Mouse (Mus musculus): Measurements from ENCODE around the gene Myh10. TPM values are rescaled to one million over a fixed set of nuclear protein-coding genes. Genes with fewer than 3 reads are reported as not detected.

Myh10 gene
- polyA plus RNA-seq, 1 experiment from 2014 or later = 8.0 TPM

DNA sequence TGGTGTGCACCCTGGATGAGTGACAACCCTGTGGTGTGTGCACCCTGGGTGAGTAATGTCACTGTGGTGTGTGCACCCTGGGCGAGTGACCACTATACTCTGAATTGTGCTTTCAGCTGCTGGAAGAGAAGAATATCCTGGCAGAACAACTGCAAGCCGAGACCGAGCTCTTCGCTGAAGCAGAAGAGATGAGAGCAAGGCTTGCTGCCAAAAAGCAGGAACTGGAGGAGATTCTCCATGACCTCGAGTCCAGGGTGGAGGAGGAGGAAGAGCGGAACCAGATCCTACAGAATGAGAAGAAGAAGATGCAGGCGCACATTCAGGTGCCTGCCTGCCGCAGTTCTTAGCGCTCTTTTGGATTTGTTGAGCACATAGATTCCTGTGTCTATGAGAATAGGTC, 95.9 kb downstream of the Myh10 start:
- no peaks in the 10 kb centered on the region for H3K27me3 ChIP-seq (ENCODE audit: insufficient read depth, low read length)
- no peak for ATAC-seq
- no peak for DNase-seq
- H3K36me3 ChIP-seq (replicated peaks; ENCODE audit: insufficient read depth, low read length) = peaks cover 33% of the 10 kb centered on the region
- no peak overlapping the region for H3K4me3 ChIP-seq (ENCODE audit: low read depth, low read length)
- H3K9ac ChIP-seq (replicated peaks) = no peak overlapping the region
- TF ChIP-seq EP300 (IDR thresholded peaks at IDR 0.05; ENCODE audit: low read depth) (no peak), CTCF (IDR thresholded peaks at IDR 0.05; ENCODE audit: low read depth) (no peak)
- no peaks in the 10 kb centered on the region for H3K9me3 ChIP-seq (ENCODE audit: low read length)
- no peak overlapping the region for H3K4me2 ChIP-seq (ENCODE audit: low read depth, low read length)
- WGBS (ENCODE audit: insufficient replicate concordance) = 87% methylated on average over 9 of the region's 9 CpGs
- no peak overlapping the region for H3K27ac ChIP-seq (ENCODE audit: low read depth)
- H3K4me1 ChIP-seq (ENCODE audit: insufficient read depth) = peaks cover 2% of the 10 kb centered on the region; the same call in 1 of the 2 replicates

- no peaks in the 10 kb centered on the region for H3K9me3 ChIP-seq (ENCODE audit: low read length)
- no peak overlapping the region for H3K27ac ChIP-seq (ENCODE audit: low read depth)
- DNase-seq (no peak), ATAC-seq (no peak)
- H3K36me3 ChIP-seq (replicated peaks; ENCODE audit: insufficient read depth, low read length) = peaks cover 30% of the 10 kb centered on the region
- no peak overlapping the region for H3K4me2 ChIP-seq (ENCODE audit: low read depth, low read length)
- TF ChIP-seq EP300 (IDR thresholded peaks at IDR 0.05; ENCODE audit: low read depth) = no peak
- no peak overlapping the region for H3K9ac ChIP-seq (replicated peaks)
- H3K4me1 ChIP-seq (ENCODE audit: insufficient read depth) = peaks cover 2% of the 10 kb centered on the region; the same call in 1 of the 2 replicates
- WGBS (ENCODE audit: insufficient replicate concordance) = 88% methylated on average over 10 of the region's 10 CpGs
- no peak overlapping the region for H3K4me3 ChIP-seq (ENCODE audit: low read depth, low read length)
- H3K27me3 ChIP-seq (ENCODE audit: insufficient read depth, low read length) = no peaks in the 10 kb centered on the region
Observed at GRCm38 (mm10) chr11:68790720-68791119, 99.4 kb downstream of the Myh10 start.

- no peak overlapping the region for H3K4me2 ChIP-seq (ENCODE audit: low read depth, low read length)
- H3K9ac ChIP-seq (replicated peaks) = no peak overlapping the region
- no peak overlapping the region for H3K27ac ChIP-seq (ENCODE audit: low read depth)
- peaks cover 33% of the 10 kb centered on the region for H3K36me3 ChIP-seq (replicated peaks; ENCODE audit: insufficient read depth, low read length)
- H3K9me3 ChIP-seq (ENCODE audit: low read length) = no peaks in the 10 kb centered on the region
- peaks cover 2% of the 10 kb centered on the region; the same call in 1 of the 2 replicates for H3K4me1 ChIP-seq (ENCODE audit: insufficient read depth)
- peak; percentile 76 for ATAC-seq
- H3K27me3 ChIP-seq (ENCODE audit: insufficient read depth, low read length) = no peaks in the 10 kb centered on the region
- H3K4me3 ChIP-seq (ENCODE audit: low read depth, low read length) = no peak overlapping the region
- DNase-seq = peak; percentile 55
- 64% methylated on average over 9 of the region's 9 CpGs for WGBS (ENCODE audit: insufficient replicate concordance)
- no peak for TF ChIP-seq EP300 (IDR thresholded peaks at IDR 0.05; ENCODE audit: low read depth)
Observed at GRCm38 (mm10) chr11:68791794-68792193, 100.4 kb downstream of the Myh10 start.

DNA sequence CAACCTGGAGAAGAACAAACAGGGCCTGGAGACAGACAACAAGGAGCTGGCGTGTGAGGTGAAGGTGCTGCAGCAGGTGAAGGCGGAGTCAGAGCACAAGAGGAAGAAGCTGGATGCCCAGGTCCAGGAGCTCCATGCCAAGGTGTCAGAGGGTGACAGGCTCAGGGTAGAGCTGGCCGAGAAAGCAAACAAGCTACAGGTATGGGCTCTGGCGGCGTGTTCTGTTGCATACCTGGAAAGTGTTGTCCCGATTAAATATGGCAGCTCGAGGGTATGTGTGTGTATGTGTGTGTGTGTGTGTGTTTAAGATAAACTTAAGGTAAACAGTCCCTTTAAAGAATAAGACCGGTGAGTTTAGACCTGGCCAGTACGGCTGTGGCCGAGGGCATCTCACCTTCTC, 106.9 kb downstream of the Myh10 start:
- 84% methylated on average over 10 of the region's 10 CpGs for WGBS (ENCODE audit: insufficient replicate concordance)
- no peak overlapping the region for H3K4me2 ChIP-seq (ENCODE audit: low read depth, low read length)
- H3K9ac ChIP-seq (replicated peaks) = no peak overlapping the region
- no peaks in the 10 kb centered on the region for H3K27me3 ChIP-seq (ENCODE audit: insufficient read depth, low read length)
- ATAC-seq = no peak
- no peaks in the 10 kb centered on the region for H3K9me3 ChIP-seq (ENCODE audit: low read length)
- no peak overlapping the region for H3K27ac ChIP-seq (ENCODE audit: low read depth)
- DNase-seq = no peak
- H3K4me3 ChIP-seq (ENCODE audit: low read depth, low read length) = no peak overlapping the region
- no peak for TF ChIP-seq CTCF (IDR thresholded peaks at IDR 0.05; ENCODE audit: low read depth)
- no peak for TF ChIP-seq EP300 (IDR thresholded peaks at IDR 0.05; ENCODE audit: low read depth)
- H3K4me1 ChIP-seq (ENCODE audit: insufficient read depth) = no peaks in the 10 kb centered on the region
- peaks cover 36% of the 10 kb centered on the region for H3K36me3 ChIP-seq (replicated peaks; ENCODE audit: insufficient read depth, low read length)

GRCm38 (mm10) chr11:68805148-68805547, 113.8 kb downstream of the Myh10 start:
- no peak for DNase-seq
- Histone ChIP-seq H3K4me1 (ENCODE audit: insufficient read depth) (no peaks in the 10 kb centered on the region), H3K4me3 (ENCODE audit: low read depth, low read length) (no peak overlapping the region), H3K27ac (ENCODE audit: low read depth) (no peak overlapping the region), H3K27me3 (ENCODE audit: insufficient read depth, low read length) (no peaks in the 10 kb centered on the region), H3K4me2 (ENCODE audit: low read depth, low read length) (no peak overlapping the region), H3K9me3 (ENCODE audit: low read length) (no peaks in the 10 kb centered on the region), H3K9ac (replicated peaks) (no peak overlapping the region), H3K36me3 (replicated peaks; ENCODE audit: insufficient read depth, low read length) (peaks cover 35% of the 10 kb centered on the region)
- no peak for ATAC-seq
- WGBS (ENCODE audit: insufficient replicate concordance) = 55% methylated on average over 4 of the region's 4 CpGs
- TF ChIP-seq CTCF (IDR thresholded peaks at IDR 0.05; ENCODE audit: low read depth) = peak; percentile 54
- TF ChIP-seq EP300 (IDR thresholded peaks at IDR 0.05; ENCODE audit: low read depth) = no peak

DNA sequence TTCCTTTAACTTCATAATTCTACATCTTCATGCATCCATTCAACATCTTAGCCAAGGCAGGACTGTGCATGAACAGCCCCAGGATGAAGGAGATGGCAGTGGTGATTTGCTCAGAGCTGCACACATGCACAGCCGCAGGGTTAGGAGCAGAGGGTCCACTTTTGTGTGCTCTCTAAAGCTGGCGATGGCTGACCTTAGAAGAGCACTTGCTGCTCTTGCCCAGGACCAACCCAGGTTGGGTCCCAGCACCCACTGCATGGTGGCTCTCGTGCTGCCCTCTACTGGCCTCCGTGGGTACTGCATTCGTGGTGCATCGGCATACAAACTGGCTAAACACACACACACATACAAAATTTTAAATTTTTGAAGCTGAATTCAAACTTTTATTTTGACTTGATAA, 116.4 kb downstream of the Myh10 start:
- WGBS (ENCODE audit: insufficient replicate concordance) = 32% methylated on average over 6 of the region's 6 CpGs
- DNase-seq (peak; percentile 86), ATAC-seq (0 out of 2 replicates have a peak, but pooled peaks have one; percentile 17)
- no peak overlapping the region for H3K4me2 ChIP-seq (ENCODE audit: low read depth, low read length)
- H3K9ac ChIP-seq (replicated peaks) = no peak overlapping the region
- no peaks in the 10 kb centered on the region for H3K27me3 ChIP-seq (ENCODE audit: insufficient read depth, low read length)
- no peak overlapping the region for H3K27ac ChIP-seq (ENCODE audit: low read depth)
- peaks cover 41% of the 10 kb centered on the region for H3K36me3 ChIP-seq (replicated peaks; ENCODE audit: insufficient read depth, low read length)
- no peak overlapping the region for H3K4me3 ChIP-seq (ENCODE audit: low read depth, low read length)
- no peaks in the 10 kb centered on the region for H3K4me1 ChIP-seq (ENCODE audit: insufficient read depth)
- H3K9me3 ChIP-seq (ENCODE audit: low read length) = no peaks in the 10 kb centered on the region
- TF ChIP-seq CTCF (IDR thresholded peaks at IDR 0.05; ENCODE audit: low read depth) (peak; percentile 97), EP300 (IDR thresholded peaks at IDR 0.05; ENCODE audit: low read depth) (no peak)
